9 mouse cellular contexts compared by ENCODE assay signal in genomic region chr6:56832830-56833229, GRCm38 (mm10). TPM values are rescaled to one million over a fixed set of nuclear protein-coding genes. Genes with fewer than 3 reads are reported as not detected.
DNase-seq lines count a peak whose midpoint lies in the region; ATAC-seq and TF ChIP-seq lines count a peak whose summit lies in the region.
"Had no signal": no experiment of that assay in that cellular context is flagged by ENCODE, and none has a peak within 500 bp of the region (broad histone marks: within the 10 kb centered on the region; RNA-seq: fewer than 3 reads in every experiment).

No protein-coding gene starts in this region.

- peak overlapping the region; percentile 80 for H3K4me2 ChIP-seq in heart, embryonic 13.5 days
- H3K4me2 ChIP-seq in hindbrain, embryonic 14.5 days (replicated peaks), result peak overlapping the region; percentile 78
- peak overlapping the region; percentile 91 for H3K4me2 ChIP-seq in midbrain, embryonic 15.5 days

- H3K4me1 ChIP-seq in heart, embryonic 13.5 days, result peaks cover 17% of the 10 kb centered on the region
- H3K4me1 ChIP-seq in hindbrain, embryonic 14.5 days (replicated peaks; ENCODE audit: control insufficient read depth, insufficient read depth, low read length), result peaks cover 5% of the 10 kb centered on the region; the same call in 1 of the 2 replicates
- 0 out of 2 replicates have a peak, but pooled peaks cover 2% of the 10 kb centered on the region for H3K4me1 ChIP-seq in midbrain, embryonic 15.5 days

- H3K4me3 ChIP-seq in heart, embryonic 13.5 days, result peak overlapping the region; percentile 83
- H3K4me3 ChIP-seq in hindbrain, embryonic 14.5 days (replicated peaks; ENCODE audit: low read length), result peak overlapping the region; percentile 58
- peak overlapping the region; percentile 58; the same call in 1 of the 2 replicates for H3K4me3 ChIP-seq in midbrain, embryonic 15.5 days

- peak overlapping the region; percentile 92 for H3K9ac ChIP-seq in heart, embryonic 13.5 days
- no peak overlapping the region for H3K9ac ChIP-seq in hindbrain, embryonic 14.5 days
- H3K9ac ChIP-seq in midbrain, embryonic 15.5 days, result no peak overlapping the region

- H3K27me3 ChIP-seq in heart, embryonic 13.5 days (replicated peaks), result no peaks in the 10 kb centered on the region
- H3K27me3 ChIP-seq in hindbrain, embryonic 14.5 days (ENCODE audit: control insufficient read depth, insufficient read depth, low read length), result no peaks in the 10 kb centered on the region
- no peaks in the 10 kb centered on the region for H3K27me3 ChIP-seq in midbrain, embryonic 15.5 days (replicated peaks)
- H3K27me3 ChIP-seq: Patski had no signal

- H3K27ac ChIP-seq in heart, embryonic 13.5 days (replicated peaks), result 0 out of 2 replicates have a peak overlapping the region, but pooled peaks have one; percentile 28
- H3K27ac ChIP-seq in hindbrain, embryonic 14.5 days, result no peak overlapping the region
- no peak overlapping the region for H3K27ac ChIP-seq in midbrain, embryonic 15.5 days

- intact Hi-C loops in heart, postnatal 25 days (cut with DNase I), result loop anchor here (2.0 to 5.0 kb wide), 2 partner anchors 24 to 36 kb away; partner anchors contain the start of gene Kbtbd2

- DNase-seq in heart, postnatal 25 days (ENCODE audit: low spot score), result no peak
- peak; percentile 9 for DNase-seq in brain, embryonic 14.5 days (ENCODE audit: low read depth)
- DNase-seq in hindbrain, embryonic 14.5 days (ENCODE audit: low spot score), result no peak
- DNase-seq in B cell, adult 2 months, result no peak
- no peak for DNase-seq in spleen, adult 12 weeks (ENCODE audit: low spot score)
- no peak for DNase-seq in urinary bladder, postnatal 14 days (ENCODE audit: low spot score)

- no peak for TF ChIP-seq POLR2A in brain, embryonic 14.5 days (IDR thresholded peaks at IDR 0.05; ENCODE audit: borderline replicate concordance, extremely low read depth, insufficient read depth, insufficient read length, poor library complexity, severe bottlenecking)

- H3K9me3 ChIP-seq in heart, embryonic 13.5 days, result no peaks in the 10 kb centered on the region
- no peaks in the 10 kb centered on the region for H3K9me3 ChIP-seq in hindbrain, embryonic 14.5 days (ENCODE audit: control insufficient read depth, low read length)
- no peaks in the 10 kb centered on the region for H3K9me3 ChIP-seq in midbrain, embryonic 15.5 days

- TF ChIP-seq CTCF in brain, embryonic 14.5 days (IDR thresholded peaks at IDR 0.05; ENCODE audit: borderline replicate concordance, extremely low read depth, insufficient read depth, insufficient read length), result no peak

- no peak for ATAC-seq in heart, embryonic 13.5 days (ENCODE audit: extremely low read depth, insufficient number of reproducible peaks, low FRiP score, low TSS enrichment)
- ATAC-seq in hindbrain, embryonic 14.5 days (ENCODE audit: low FRiP score), result no peak
- no peak for ATAC-seq in midbrain, embryonic 15.5 days (replicated peaks)

- peaks cover 28% of the 10 kb centered on the region for H3K36me3 ChIP-seq in heart, embryonic 13.5 days
- H3K36me3 ChIP-seq in hindbrain, embryonic 14.5 days (replicated peaks; ENCODE audit: control insufficient read depth, insufficient read depth), result no peaks in the 10 kb centered on the region
- no peaks in the 10 kb centered on the region for H3K36me3 ChIP-seq in midbrain, embryonic 15.5 days (replicated peaks)

RNA-seq across cellular contexts. Expression of gene Fkbp9, which starts 1.0 kb away (rescaled TPM):
- polyA plus RNA-seq in heart, embryonic 13.5 days (2015; fragmentation: Nextera tagmentation; extraction: Ambion mirVana), result 131 and 139 TPM in 2 replicates
- 10 to 100 TPM; 77.3 to 84.5 TPM for total RNA-seq in heart, postnatal 25 days (2021)
- polyA plus RNA-seq in brain, embryonic 14.5 days (2012; rRNA removed), result 25.2 and 37.5 TPM in 2 replicates
- 42.2 and 42.6 TPM in 2 replicates for polyA plus RNA-seq in hindbrain, embryonic 14.5 days (2014; fragmentation: Nextera tagmentation; extraction: Ambion mirVana)
- 31.9 and 33.3 TPM in 2 replicates for polyA plus RNA-seq in midbrain, embryonic 15.5 days (2015; fragmentation: Nextera tagmentation; extraction: Ambion mirVana)

RNA-seq across cellular contexts. Expression of gene Kbtbd2, which starts 35.2 kb away (rescaled TPM):
- 28.5 and 29.5 TPM in 2 replicates for polyA plus RNA-seq in heart, embryonic 13.5 days (2015; fragmentation: Nextera tagmentation; extraction: Ambion mirVana)
- total RNA-seq in heart, postnatal 25 days (2021), result 10 to 100 TPM; 30.1 to 30.7 TPM
- 30.6 and 33.3 TPM in 2 replicates for polyA plus RNA-seq in brain, embryonic 14.5 days (2012; rRNA removed)
- 26.4 and 32.2 TPM in 2 replicates for polyA plus RNA-seq in hindbrain, embryonic 14.5 days (2014; fragmentation: Nextera tagmentation; extraction: Ambion mirVana)
- 31.0 and 33.7 TPM in 2 replicates for polyA plus RNA-seq in midbrain, embryonic 15.5 days (2015; fragmentation: Nextera tagmentation; extraction: Ambion mirVana)
